Mouse (Mus musculus) embryonic facial prominence, embryonic 10.5 days (tissue): ENCODE measurements around the gene Ppp1r14b. TPM values are rescaled to one million over a fixed set of nuclear protein-coding genes. Genes with fewer than 3 reads are reported as not detected.
A peak's percentile ranks its signal among the peaks of the same experiment; 100 is the strongest.

Experiments used
- DNase-seq: peaks from one replicate; pipeline ENCODE4 v3.0.0-alpha.2; 2017; ENCODE audit warnings: low spot score
- H3K27ac ChIP-seq: fragments of 300-500 bp; sonication (generic); replicated peaks from 2 replicates; pipeline ENCODE4 v1.5.1; 2016; ENCODE audit warnings: mild to moderate bottlenecking
- H3K27me3 ChIP-seq: fragments of 300-500 bp; sonication (generic); replicated peaks from 2 replicates; pipeline ENCODE4 v1.6.1; 2016; ENCODE audit warnings: low read depth, mild to moderate bottlenecking; ENCODE audit not compliant: poor library complexity, severe bottlenecking
- H3K36me3 ChIP-seq: fragments of 300-500 bp; sonication (generic); replicated peaks from 2 replicates; pipeline ENCODE4 v1.6.1; 2016; ENCODE audit warnings: mild to moderate bottlenecking, moderate library complexity
- H3K4me1 ChIP-seq: fragments of 300-500 bp; sonication (generic); 2 replicates; pipeline ENCODE4 v1.6.1; 2016
- H3K4me3 ChIP-seq: fragments of 300-500 bp; sonication (generic); 2 replicates; pipeline ENCODE4 v1.5.1; 2016; ENCODE audit warnings: mild to moderate bottlenecking, moderate library complexity
- H3K9me3 ChIP-seq: fragments of 300-500 bp; sonication (generic); 2 replicates; pipeline ENCODE4 v1.6.1; 2016; ENCODE audit warnings: mild to moderate bottlenecking
- WGBS: fragments of 180-500 bp; shearing (Covaris S2); methylation state at CpG from one replicate; pipeline ENCODE4 v1.1.7; 2016; 5-methylcytosine and 5-hydroxymethylcytosine counted together
- polyA plus RNA-seq: library from polyadenylated mRNA; unstranded; fragments of >200 nt; fragmentation: Nextera tagmentation; extraction: Ambion mirVana; gene quantifications from 2 replicates; pipeline ENCODE4 v1.2.1, GENCODE M21; 2016

Gene Ppp1r14b
- polyA plus RNA-seq, 1 experiment from 2014 or later: 217 TPM

- no peaks in the 10 kb centered on the region for H3K4me1 ChIP-seq
- DNase-seq: no peak
- WGBS: 87% methylated on average over 5 of the region's 5 CpGs
- peaks cover 86% of the 10 kb centered on the region for H3K36me3 ChIP-seq
- H3K4me3 ChIP-seq: no peak within 1 kb of the TSS
- no peaks in the 10 kb centered on the region for H3K27me3 ChIP-seq
- H3K9me3 ChIP-seq: no peaks in the 10 kb centered on the region
- no peak within 1 kb of the TSS for H3K27ac ChIP-seq
Observed at GRCm38 (mm10) chr19:7019191-7019590, 44.4 kb downstream of the Ppp1r14b start, which contains the start of gene Fermt3. Gene Fermt3 (minus strand): TSS chr19:7019469.

GRCm38 (mm10) chr19:7020224-7020641 lies 45.5 kb downstream of the Ppp1r14b start:
- Histone ChIP-seq H3K4me3 (no peak overlapping the region), H3K27ac (no peak overlapping the region), H3K36me3 (peaks cover 92% of the 10 kb centered on the region), H3K4me1 (no peaks in the 10 kb centered on the region), H3K27me3 (no peaks in the 10 kb centered on the region), H3K9me3 (no peaks in the 10 kb centered on the region)
- DNase-seq: peak; percentile 37
- WGBS: 56% methylated on average over 3 of the region's 3 CpGs

Other genes starting within 250 kb of the Ppp1r14b start
- gene Rps6ka4, start 134.3 kb upstream of the Ppp1r14b start, polyA plus RNA-seq: 5.3 and 7.0 TPM in 2 replicates
- gene Ccdc88b, start 116.8 kb upstream of the Ppp1r14b start, polyA plus RNA-seq: 0.62 and 0.67 TPM in 2 replicates
- 150 and 168 TPM in 2 replicates for gene Trmt112, start 65.3 kb upstream of the Ppp1r14b start, polyA plus RNA-seq
- gene Prdx5, start 64.9 kb upstream of the Ppp1r14b start, polyA plus RNA-seq: 137 and 140 TPM in 2 replicates
- 7.9 and 8.9 TPM in 2 replicates for gene Esrra, start 53.2 kb upstream of the Ppp1r14b start, polyA plus RNA-seq
- 0.68 and 0.74 TPM in 2 replicates for gene Catsperz, start 49.6 kb upstream of the Ppp1r14b start, polyA plus RNA-seq
- gene Kcnk4, start 40.5 kb upstream of the Ppp1r14b start, polyA plus RNA-seq: 0.23 TPM in 1 of 2 replicates, not detected in the other
- 53.4 and 55.1 TPM in 2 replicates for gene Bad, start 33.1 kb upstream of the Ppp1r14b start, polyA plus RNA-seq
- 26.9 and 27.5 TPM in 2 replicates for gene Gpr137, start 32.5 kb upstream of the Ppp1r14b start, polyA plus RNA-seq
- gene Plcb3, start 1.5 kb downstream of the Ppp1r14b start, polyA plus RNA-seq: 32.8 and 37.0 TPM in 2 replicates
- 100.0 and 101 TPM in 2 replicates for gene Fkbp2, start 5.5 kb downstream of the Ppp1r14b start, polyA plus RNA-seq
- 36.0 and 36.9 TPM in 2 replicates for gene Vegfb, start 12.7 kb downstream of the Ppp1r14b start, polyA plus RNA-seq
- 18.1 and 18.2 TPM in 2 replicates for gene Dnajc4, start 17.6 kb downstream of the Ppp1r14b start, polyA plus RNA-seq
- 20.1 and 20.9 TPM in 2 replicates for gene Nudt22, start 21.1 kb downstream of the Ppp1r14b start, polyA plus RNA-seq
- gene Trpt1, start 21.2 kb downstream of the Ppp1r14b start, polyA plus RNA-seq: 8.3 and 8.8 TPM in 2 replicates
- 7.1 and 8.0 TPM in 2 replicates for gene Fermt3, start 44.5 kb downstream of the Ppp1r14b start, polyA plus RNA-seq
- 453 and 489 TPM in 2 replicates for gene Stip1, start 65.0 kb downstream of the Ppp1r14b start, polyA plus RNA-seq
- gene Macrod1, start 81.8 kb downstream of the Ppp1r14b start, polyA plus RNA-seq: 5.0 and 5.4 TPM in 2 replicates
- gene Flrt1, start 130.8 kb downstream of the Ppp1r14b start, polyA plus RNA-seq: 2.5 and 2.9 TPM in 2 replicates
- 275 and 276 TPM in 2 replicates for gene Otub1, start 231.3 kb downstream of the Ppp1r14b start, polyA plus RNA-seq
- 867 and 877 TPM in 2 replicates for gene Cox8a, start 242.6 kb downstream of the Ppp1r14b start, polyA plus RNA-seq